Mouse (Mus musculus) small intestine, adult 2 months (tissue): ENCODE results near the gene Unc79.

Source experiments
- CTCF ChIP-seq: fragments of 200-500 bp; IDR thresholded peaks from 2 replicates; pipeline ENCODE4 v1.5.1; 2012; ENCODE audit warnings: low read depth, mild to moderate bottlenecking, control low read depth, inconsistent platforms, low read length, moderate library complexity, mixed read lengths; ENCODE audit not compliant: insufficient replicate concordance, insufficient read length; ENCODE audit errors: extremely low read depth
- POLR2A ChIP-seq: fragments of 200-500 bp; IDR thresholded peaks from 2 replicates; pipeline ENCODE4 v1.6.1; 2012; ENCODE audit warnings: low read depth, mild to moderate bottlenecking, control low read depth, inconsistent platforms, low read length, moderate library complexity

DNA sequence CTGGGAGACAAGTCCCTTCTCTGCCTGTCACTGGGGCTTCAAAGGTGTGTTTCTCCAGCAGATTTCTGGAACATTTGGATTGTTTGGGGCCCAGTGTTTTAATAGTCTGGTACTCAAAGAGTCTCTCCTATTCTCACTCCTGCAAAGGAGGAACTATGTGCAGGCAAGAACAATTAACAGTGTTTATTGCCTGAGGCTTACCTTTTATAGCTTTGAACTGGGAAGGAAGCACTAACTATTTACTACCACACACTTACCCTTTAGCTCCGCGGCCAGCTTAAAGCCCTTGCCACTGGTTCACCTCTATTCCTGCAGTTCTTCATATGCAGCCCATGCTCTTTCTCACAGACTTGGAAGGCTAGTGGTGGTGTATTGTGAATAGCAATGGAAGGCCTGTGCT lies 32.6 kb upstream of the Unc79 start:
- TF ChIP-seq CTCF, result no peak
- no peak for TF ChIP-seq POLR2A
